Mouse (Mus musculus) left cerebral cortex, adult 8-10 months (tissue): ENCODE results near the gene Cytip. TPM values are rescaled to one million over a fixed set of nuclear protein-coding genes. Genes with fewer than 3 reads are reported as not detected.

ENCODE experiments used
- DNase-seq, 2 experiments: peaks; one replicate each; pipeline ENCODE4 v3.0.0; 2022; ENCODE audit warnings: low spot score in 2 of 2
- total RNA-seq, 4 experiments: library from RNA; stranded (reverse); gene quantifications; 2 replicates each; pipeline ENCODE4 v1.2.4; 2022

Cytip gene
- total RNA-seq, 4 experiments from 2014 or later, result 0.07 to 0.98 (median 0.93) TPM; not detected in 1

GRCm38 (mm10) chr2:58163457-58164181 is 31.7 kb downstream of the Cytip start:
- no peak for DNase-seq

- no peak for DNase-seq
These were observed 33.5 kb downstream of the Cytip start for GRCm38 (mm10) chr2:58161813-58162212.

GRCm38 (mm10) chr2:58160541-58161307 is 34.6 kb downstream of the Cytip start:
- DNase-seq, result no peak

- DNase-seq, result no peak
These were observed 35.5 kb downstream of the Cytip start for GRCm38 (mm10) chr2:58159880-58160279.

GRCm38 (mm10) chr2:58159121-58159520 is 36.2 kb downstream of the Cytip start:
- no peak for DNase-seq

GRCm38 (mm10) chr2:58158539-58158938 is 36.8 kb downstream of the Cytip start:
- no peak for DNase-seq

- no peak for DNase-seq
These were observed 37.2 kb downstream of the Cytip start for GRCm38 (mm10) chr2:58158107-58158506.

- no peak for DNase-seq
These were observed 37.9 kb downstream of the Cytip start for GRCm38 (mm10) chr2:58157466-58157865.

GRCm38 (mm10) chr2:58156495-58157392 is 38.6 kb downstream of the Cytip start:
- no peak for DNase-seq

GRCm38 (mm10) chr2:58156108-58156415 is 39.3 kb downstream of the Cytip start:
- no peak for DNase-seq

GRCm38 (mm10) chr2:58155271-58156107 is 39.8 kb downstream of the Cytip start:
- DNase-seq, result no peak

- DNase-seq, result no peak
These were observed 40.8 kb downstream of the Cytip start for GRCm38 (mm10) chr2:58154555-58154954.

- no peak for DNase-seq
These were observed 41.6 kb downstream of the Cytip start for GRCm38 (mm10) chr2:58153742-58154141.

- no peak for DNase-seq
These were observed 45.3 kb downstream of the Cytip start for GRCm38 (mm10) chr2:58149983-58150405.

- no peak for DNase-seq
These were observed 48.8 kb downstream of the Cytip start for GRCm38 (mm10) chr2:58146572-58146971.

GRCm38 (mm10) chr2:58140531-58140930 is 54.8 kb downstream of the Cytip start:
- no peak for DNase-seq

GRCm38 (mm10) chr2:58138611-58139010 is 56.7 kb downstream of the Cytip start:
- DNase-seq, result no peak

GRCm38 (mm10) chr2:58137676-58138075 is 57.7 kb downstream of the Cytip start:
- DNase-seq, result no peak

- DNase-seq, result no peak
These were observed 58.8 kb downstream of the Cytip start for GRCm38 (mm10) chr2:58136526-58136925.

- DNase-seq, result peak in 1 of 2 experiments; percentile 36
These were observed 60.3 kb downstream of the Cytip start for GRCm38 (mm10) chr2:58135061-58135463.

GRCm38 (mm10) chr2:58132597-58132996 is 62.7 kb downstream of the Cytip start:
- no peak for DNase-seq
